In genomic region chr9:45317635-45318034, GRCm38 (mm10) we compare ENCODE assay signal across 16 mouse cellular contexts. TPM values are rescaled to one million over a fixed set of nuclear protein-coding genes. Genes with fewer than 3 reads are reported as not detected.
DNase-seq lines count a peak whose midpoint lies in the region; ATAC-seq and TF ChIP-seq lines count a peak whose summit lies in the region.
"Had no signal": no experiment of that assay in that cellular context is flagged by ENCODE, and none has a peak within 500 bp of the region (broad histone marks: within the 10 kb centered on the region; RNA-seq: fewer than 3 reads in every experiment).

No protein-coding gene starts in this region.

- no peak for ATAC-seq in forebrain, postnatal 0 days
- ATAC-seq: forebrain, embryonic 14.5 days; midbrain, embryonic 13.5 days; Patski had no signal

- no peaks in the 10 kb centered on the region for H3K9me3 ChIP-seq in forebrain, postnatal 0 days (ENCODE audit: low read length)
- H3K9me3 ChIP-seq: liver, embryonic 13.5 days; midbrain, embryonic 13.5 days had no signal

- no peak overlapping the region for H3K4me3 ChIP-seq in forebrain, postnatal 0 days (ENCODE audit: low read depth, low read length)
- H3K4me3 ChIP-seq: left cerebral cortex, adult 2 months; liver, embryonic 13.5 days; midbrain, embryonic 13.5 days had no signal

- peak; percentile 48 for DNase-seq in adrenal gland, postnatal 14 days
- no peak for DNase-seq in adrenal gland, postnatal 25 days
- peak; percentile 43 for DNase-seq in kidney, adult 18-20 months
- DNase-seq in kidney, adult 11 months = no peak
- peak; percentile 60 for DNase-seq in adipocyte (ENCODE audit: low spot score)
- DNase-seq in lung, postnatal 36 days = peak; percentile 66
- no peak for DNase-seq in forebrain, postnatal 0 days
- no peak for DNase-seq in embryo, embryonic 11 days
- DNase-seq: liver, embryonic 13.5 days had no signal

- H3K27ac ChIP-seq in forebrain, postnatal 0 days (ENCODE audit: low read depth, low read length) = no peak overlapping the region
- H3K27ac ChIP-seq: left cerebral cortex, adult 2 months; liver, embryonic 13.5 days; midbrain, embryonic 13.5 days had no signal

- H3K4me2 ChIP-seq in forebrain, postnatal 0 days (ENCODE audit: low read depth) = no peak overlapping the region
- H3K4me2 ChIP-seq: heart, embryonic 11.5 days; liver, embryonic 13.5 days; midbrain, embryonic 13.5 days had no signal

- H3K9ac ChIP-seq in forebrain, postnatal 0 days = no peak overlapping the region
- H3K9ac ChIP-seq: liver, embryonic 13.5 days; midbrain, embryonic 13.5 days had no signal

- 82% methylated on average over 3 of the region's 3 CpGs for WGBS in forebrain, postnatal 0 days

- no peaks in the 10 kb centered on the region for H3K27me3 ChIP-seq in forebrain, postnatal 0 days (ENCODE audit: insufficient read depth, low read length)
- H3K27me3 ChIP-seq: midbrain, embryonic 13.5 days had no signal

- no peaks in the 10 kb centered on the region for H3K4me1 ChIP-seq in forebrain, postnatal 0 days (ENCODE audit: insufficient read depth)
- H3K4me1 ChIP-seq: liver, embryonic 13.5 days; midbrain, embryonic 13.5 days had no signal

- H3K36me3 ChIP-seq in forebrain, postnatal 0 days (ENCODE audit: insufficient read depth) = no peaks in the 10 kb centered on the region
- H3K36me3 ChIP-seq: liver, embryonic 13.5 days; midbrain, embryonic 13.5 days had no signal

- TF ChIP-seq CTCF in forebrain, postnatal 0 days (IDR thresholded peaks at IDR 0.05; ENCODE audit: low read depth) = no peak

RNA-seq across cellular contexts. Expression of gene Tmprss13, which starts 1.3 kb away (rescaled TPM):
- 0.15 TPM in 1 of 2 replicates, not detected in the other for total RNA-seq in adrenal gland, postnatal 14 days (2021)
- total RNA-seq in adrenal gland, postnatal 25 days (2021) = 0.12 TPM in 1 of 2 replicates, not detected in the other
- total RNA-seq in forebrain, postnatal 0 days (2014; rRNA removed) = not detected in 2 replicates
- 0.05 TPM in 1 of 2 replicates, not detected in the other for polyA plus RNA-seq in forebrain, postnatal 0 days (2015; fragmentation: Nextera tagmentation; extraction: Ambion mirVana)
- total RNA-seq: left cerebral cortex, adult 2 months had no signal
- polyA plus RNA-seq: cortical plate, adult 2 months; liver, embryonic 13.5 days; midbrain, embryonic 13.5 days; Patski had no signal

RNA-seq across cellular contexts. Expression of gene Il10ra, which starts 48.7 kb away (rescaled TPM):
- 1.6 and 4.4 TPM in 2 replicates for total RNA-seq in adrenal gland, postnatal 14 days (2021)
- total RNA-seq in adrenal gland, postnatal 25 days (2021) = 1.6 and 1.9 TPM in 2 replicates
- total RNA-seq in forebrain, postnatal 0 days (2014; rRNA removed) = 1.4 and 1.6 TPM in 2 replicates
- 0.46 and 0.48 TPM in 2 replicates for polyA plus RNA-seq in forebrain, postnatal 0 days (2015; fragmentation: Nextera tagmentation; extraction: Ambion mirVana)
- polyA plus RNA-seq: Patski had no signal

RNA-seq across cellular contexts. Expression of gene Fxyd6, which starts 52.4 kb away (rescaled TPM):
- total RNA-seq in adrenal gland, postnatal 14 days (2021) = 110 and 140 TPM in 2 replicates
- total RNA-seq in adrenal gland, postnatal 25 days (2021) = 153 and 178 TPM in 2 replicates
- total RNA-seq in forebrain, postnatal 0 days (2014; rRNA removed) = 412 and 499 TPM in 2 replicates
- 739 and 836 TPM in 2 replicates for polyA plus RNA-seq in forebrain, postnatal 0 days (2015; fragmentation: Nextera tagmentation; extraction: Ambion mirVana)
- total RNA-seq: neutrophil, adult 5-6 weeks had no signal

Comparison
In these comparisons a context has a peak if more than half of its experiments do, and no peak if none do; other contexts are left out.
1. DNase-seq: peak in adrenal gland, postnatal 14 days (single experiment), kidney, adult 18-20 months (single experiment), adipocyte (single experiment) and lung, postnatal 36 days (single experiment); none in adrenal gland, postnatal 25 days (single experiment), kidney, adult 11 months (single experiment), forebrain, postnatal 0 days (single experiment) and embryo, embryonic 11 days (single experiment).